Mouse (Mus musculus) embryonic facial prominence, embryonic 13.5 days (tissue): Measurements from ENCODE around the gene Nnat. TPM values are rescaled to one million over a fixed set of nuclear protein-coding genes. Genes with fewer than 3 reads are reported as not detected.
A peak's percentile ranks its signal among the peaks of the same experiment; 100 is the strongest.

Experiments used
- ATAC-seq: fragments of 200-750 bp; cut with Nextera tagmentation; 2 replicates; pipeline ENCODE4 v1.8.0; 2017; ENCODE audit warnings: low read depth; ENCODE audit not compliant: insufficient number of reproducible peaks, insufficient read depth, low FRiP score, low TSS enrichment
- H3K27ac ChIP-seq: fragments of 300-500 bp; sonication (generic); 2 replicates; pipeline ENCODE4 v1.5.1; 2015; ENCODE audit warnings: moderate library complexity, mild to moderate bottlenecking, inconsistent platforms
- H3K27me3 ChIP-seq: fragments of 300-500 bp; sonication (generic); 2 replicates; pipeline ENCODE4 v1.6.1; 2015; ENCODE audit warnings: mild to moderate bottlenecking, inconsistent platforms
- H3K36me3 ChIP-seq: fragments of 300-500 bp; sonication (generic); 2 replicates; pipeline ENCODE4 v1.6.1; 2015; ENCODE audit warnings: mild to moderate bottlenecking, inconsistent platforms
- H3K4me1 ChIP-seq: fragments of 300-500 bp; sonication (generic); 2 replicates; pipeline ENCODE4 v1.6.1; 2015; ENCODE audit warnings: inconsistent platforms
- H3K4me2 ChIP-seq: fragments of 300-500 bp; sonication (generic); 2 replicates; pipeline ENCODE4 v1.6.1; 2015; ENCODE audit warnings: moderate library complexity, mild to moderate bottlenecking, inconsistent platforms
- H3K4me3 ChIP-seq: fragments of 300-500 bp; sonication (generic); 2 replicates; pipeline ENCODE4 v1.5.1; 2015; ENCODE audit warnings: mild to moderate bottlenecking, inconsistent platforms
- H3K9ac ChIP-seq: fragments of 300-500 bp; sonication (generic); 2 replicates; pipeline ENCODE4 v1.6.1; 2015; ENCODE audit warnings: mild to moderate bottlenecking, inconsistent platforms
- H3K9me3 ChIP-seq: fragments of 300-500 bp; sonication (generic); 2 replicates; pipeline ENCODE4 v1.6.1; 2016; ENCODE audit warnings: inconsistent platforms
- WGBS: fragments of 180-500 bp; shearing (Covaris S2); methylation state at CpG from one replicate; pipeline ENCODE4 v1.1.7; 2015; ENCODE audit warnings: mixed read lengths; 5-methylcytosine and 5-hydroxymethylcytosine counted together
- polyA plus RNA-seq: library from polyadenylated mRNA; unstranded; fragments of >200 nt; fragmentation: Nextera tagmentation; extraction: Ambion mirVana; gene quantifications from 2 replicates; pipeline ENCODE4 v1.2.1, GENCODE M21; 2015

Gene Nnat
- 732 and 923 TPM in 2 replicates for polyA plus RNA-seq

- H3K9me3 ChIP-seq = peaks cover 55% of the 10 kb centered on the region
- peak within 1 kb of the TSS; percentile 68 for H3K4me2 ChIP-seq
- H3K36me3 ChIP-seq = peaks cover 82% of the 10 kb centered on the region
- no peaks in the 10 kb centered on the region for H3K27me3 ChIP-seq
- peak within 1 kb of the TSS; percentile 54 for H3K4me3 ChIP-seq
- ATAC-seq = peak; percentile 20; the same call in 1 of the 2 replicates
- 64% methylated on average over 27 of the region's 27 CpGs for WGBS
- H3K4me1 ChIP-seq = peaks cover 61% of the 10 kb centered on the region
- peak within 1 kb of the TSS; percentile 76 for H3K9ac ChIP-seq
- H3K27ac ChIP-seq = peak within 1 kb of the TSS; percentile 76
These were observed at the start of gene Nnat for GRCm38 (mm10) chr2:157559858-157560257. TSS of gene Nnat (plus strand) at chr2:157560078.

GRCm38 (mm10) chr2:157512859-157513258, 47.0 kb upstream of the Nnat start:
- Histone ChIP-seq H3K27ac (peak overlapping the region; percentile 64; the same call in 1 of the 2 replicates), H3K4me2 (no peak overlapping the region), H3K9ac (no peak overlapping the region), H3K9me3 (no peaks in the 10 kb centered on the region), H3K27me3 (no peaks in the 10 kb centered on the region), H3K36me3 (no peaks in the 10 kb centered on the region), H3K4me1 (peaks cover 23% of the 10 kb centered on the region), H3K4me3 (no peak overlapping the region)
- WGBS = 82% methylated on average over 9 of the region's 9 CpGs
- no peak for ATAC-seq

GRCm38 (mm10) chr2:157513737-157514208, 46.1 kb upstream of the Nnat start:
- H3K27me3 ChIP-seq = no peaks in the 10 kb centered on the region
- H3K4me2 ChIP-seq = no peak overlapping the region
- no peak overlapping the region for H3K9ac ChIP-seq
- H3K4me3 ChIP-seq = no peak overlapping the region
- peak overlapping the region; percentile 64 for H3K27ac ChIP-seq
- 5% methylated on average over 9 of the region's 9 CpGs for WGBS
- no peaks in the 10 kb centered on the region for H3K36me3 ChIP-seq
- H3K4me1 ChIP-seq = peaks cover 27% of the 10 kb centered on the region
- no peaks in the 10 kb centered on the region for H3K9me3 ChIP-seq
- ATAC-seq = no peak

- H3K27me3 ChIP-seq = no peaks in the 10 kb centered on the region
- ATAC-seq = no peak
- WGBS = 3% methylated on average over 4 of the region's 4 CpGs
- H3K9me3 ChIP-seq = no peaks in the 10 kb centered on the region
- no peaks in the 10 kb centered on the region for H3K36me3 ChIP-seq
- no peak overlapping the region for H3K4me3 ChIP-seq
- H3K27ac ChIP-seq = peak overlapping the region; percentile 64
- H3K4me1 ChIP-seq = peaks cover 27% of the 10 kb centered on the region
- no peak overlapping the region for H3K4me2 ChIP-seq
- no peak overlapping the region for H3K9ac ChIP-seq
These were observed 45.5 kb upstream of the Nnat start for GRCm38 (mm10) chr2:157514353-157514752.

- Histone ChIP-seq H3K4me1 (peaks cover 29% of the 10 kb centered on the region), H3K9ac (no peak overlapping the region), H3K4me3 (no peak overlapping the region), H3K9me3 (no peaks in the 10 kb centered on the region), H3K4me2 (no peak overlapping the region), H3K27me3 (no peaks in the 10 kb centered on the region), H3K36me3 (no peaks in the 10 kb centered on the region), H3K27ac (no peak overlapping the region)
- 63% methylated on average over 6 of the region's 6 CpGs for WGBS
- no peak for ATAC-seq
These were observed 42.4 kb upstream of the Nnat start for GRCm38 (mm10) chr2:157517526-157517925.

GRCm38 (mm10) chr2:157518451-157518850, 41.4 kb upstream of the Nnat start:
- Histone ChIP-seq H3K27ac (no peak overlapping the region), H3K9me3 (no peaks in the 10 kb centered on the region), H3K4me1 (peaks cover 26% of the 10 kb centered on the region), H3K27me3 (no peaks in the 10 kb centered on the region), H3K9ac (no peak overlapping the region), H3K4me3 (no peak overlapping the region), H3K36me3 (no peaks in the 10 kb centered on the region), H3K4me2 (no peak overlapping the region)
- WGBS = 29% methylated on average over 7 of the region's 7 CpGs
- no peak for ATAC-seq

GRCm38 (mm10) chr2:157519452-157519851, 40.4 kb upstream of the Nnat start:
- no peak overlapping the region for H3K9ac ChIP-seq

GRCm38 (mm10) chr2:157520496-157520895, 39.4 kb upstream of the Nnat start:
- no peak overlapping the region for H3K9ac ChIP-seq
- H3K27ac ChIP-seq = no peak overlapping the region
- H3K9me3 ChIP-seq = no peaks in the 10 kb centered on the region
- no peak for ATAC-seq
- no peaks in the 10 kb centered on the region for H3K36me3 ChIP-seq
- H3K4me3 ChIP-seq = no peak overlapping the region
- no peaks in the 10 kb centered on the region for H3K27me3 ChIP-seq
- 32% methylated on average over 5 of the region's 5 CpGs for WGBS
- H3K4me1 ChIP-seq = peaks cover 10% of the 10 kb centered on the region
- H3K4me2 ChIP-seq = no peak overlapping the region

More at GRCm38 (mm10) chr2:157519452-157519851, 40.4 kb upstream of the Nnat start:
- Histone ChIP-seq H3K4me1 (peaks cover 16% of the 10 kb centered on the region), H3K27ac (no peak overlapping the region), H3K27me3 (no peaks in the 10 kb centered on the region), H3K9me3 (no peaks in the 10 kb centered on the region), H3K4me2 (no peak overlapping the region), H3K4me3 (no peak overlapping the region), H3K36me3 (no peaks in the 10 kb centered on the region)
- no peak for ATAC-seq
- 64% methylated on average over 6 of the region's 6 CpGs for WGBS

- no peak overlapping the region for H3K4me2 ChIP-seq
- H3K27ac ChIP-seq = no peak overlapping the region
- H3K27me3 ChIP-seq = no peaks in the 10 kb centered on the region
- H3K9ac ChIP-seq = no peak overlapping the region
- ATAC-seq = no peak
- WGBS = 60% methylated on average over 3 of the region's 3 CpGs
- no peaks in the 10 kb centered on the region for H3K9me3 ChIP-seq
- H3K4me1 ChIP-seq = peaks cover 15% of the 10 kb centered on the region
- H3K4me3 ChIP-seq = no peak overlapping the region
- no peaks in the 10 kb centered on the region for H3K36me3 ChIP-seq
These were observed 37.3 kb upstream of the Nnat start for GRCm38 (mm10) chr2:157522556-157522955.

- H3K36me3 ChIP-seq = no peaks in the 10 kb centered on the region
- 66% methylated on average over 13 of the region's 13 CpGs for WGBS
- ATAC-seq = no peak
- no peaks in the 10 kb centered on the region for H3K27me3 ChIP-seq
- no peak overlapping the region for H3K4me2 ChIP-seq
- H3K9me3 ChIP-seq = no peaks in the 10 kb centered on the region
- no peak overlapping the region for H3K4me3 ChIP-seq
- H3K27ac ChIP-seq = no peak overlapping the region
- peaks cover 43% of the 10 kb centered on the region for H3K4me1 ChIP-seq
- H3K9ac ChIP-seq = no peak overlapping the region
These were observed 29.6 kb upstream of the Nnat start for GRCm38 (mm10) chr2:157530056-157530955.

GRCm38 (mm10) chr2:157531681-157532426, 28.0 kb upstream of the Nnat start:
- Histone ChIP-seq H3K27ac (no peak overlapping the region; the same call in 1 of the 2 replicates), H3K27me3 (no peaks in the 10 kb centered on the region), H3K4me3 (no peak overlapping the region), H3K9me3 (no peaks in the 10 kb centered on the region), H3K4me2 (no peak overlapping the region), H3K9ac (no peak overlapping the region), H3K36me3 (no peaks in the 10 kb centered on the region), H3K4me1 (peaks cover 43% of the 10 kb centered on the region)
- WGBS = 23% methylated on average over 8 of the region's 8 CpGs
- ATAC-seq = no peak
